Mouse (Mus musculus): ENCODE data around the gene Glb1. TPM values are rescaled to one million over a fixed set of nuclear protein-coding genes. Genes with fewer than 3 reads are reported as not detected.
"Not testable (repeated sequence)": the region's sequence is repeated elsewhere in the genome, so short reads cannot be mapped to it uniquely, and the experiment has no call there.

The Glb1 gene
- polyA plus RNA-seq, 1 experiment from 2014 or later = 58.4 TPM

- 94% methylated on average over 24 of the region's 24 CpGs for WGBS
- no peak overlapping the region for H3K4me3 ChIP-seq (replicated peaks)
- H3K36me3 ChIP-seq = peaks cover 55% of the 10 kb centered on the region
- no peak overlapping the region for H3K4me2 ChIP-seq
- no peak overlapping the region for H3K9ac ChIP-seq
- peaks cover 26% of the 10 kb centered on the region for H3K4me1 ChIP-seq
- ATAC-seq (replicated peaks; ENCODE audit: low FRiP score) = no peak
- H3K27ac ChIP-seq = no peak overlapping the region
- no peaks in the 10 kb centered on the region; the same call in 1 of the 2 replicates for H3K9me3 ChIP-seq (replicated peaks)
- H3K27me3 ChIP-seq = no peaks in the 10 kb centered on the region
Measured at GRCm38 (mm10) chr9:114384691-114385090, 16.2 kb upstream of the Glb1 start.

DNA sequence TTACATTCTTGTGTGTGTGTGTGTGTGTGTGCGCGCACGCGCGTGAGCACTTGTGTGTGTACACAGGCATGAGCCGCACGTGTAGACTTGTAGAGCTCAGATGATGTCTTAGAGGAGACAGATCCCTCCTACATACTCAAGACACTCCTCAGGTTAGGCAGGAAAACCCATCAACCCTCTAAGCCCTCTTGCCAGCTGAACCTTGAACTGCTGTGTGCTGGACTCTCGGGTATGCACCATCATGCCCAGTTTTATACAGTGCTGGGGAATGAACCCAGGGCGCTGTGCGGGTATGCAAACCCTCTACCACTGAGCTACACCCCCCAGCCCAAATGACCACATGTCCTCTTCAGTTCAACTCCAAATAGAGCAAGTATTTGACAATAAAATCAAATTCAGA lies 15.7 kb upstream of the Glb1 start:
- H3K36me3 ChIP-seq = peaks cover 51% of the 10 kb centered on the region
- 95% methylated on average over 10 of the region's 10 CpGs for whole genome bisulfite sequencing
- no peak for ATAC-seq (replicated peaks; ENCODE audit: low FRiP score)

DNA sequence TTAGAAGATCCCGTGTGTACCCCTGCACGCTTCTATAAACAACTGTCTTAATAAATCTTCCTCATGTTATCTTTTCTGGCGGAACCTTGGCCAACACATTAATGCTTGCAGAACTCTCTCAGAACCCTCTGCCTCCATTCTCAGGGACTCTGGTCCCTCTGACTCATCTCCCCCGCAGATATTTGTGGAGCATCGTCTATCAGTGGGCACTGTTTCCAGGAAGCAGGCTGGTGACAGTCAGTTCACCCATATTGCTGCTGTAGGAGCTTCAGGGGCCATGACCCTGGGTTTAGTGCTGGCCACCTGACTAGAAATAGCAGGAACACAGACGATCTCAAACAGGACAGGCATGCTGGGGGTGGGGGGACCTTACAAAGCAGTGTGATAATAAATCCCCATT lies 13.8 kb upstream of the Glb1 start:
- Histone ChIP-seq H3K9me3 (replicated peaks) (no peaks in the 10 kb centered on the region; the same call in 1 of the 2 replicates), H3K4me3 (replicated peaks) (no peak overlapping the region), H3K4me1 (peaks cover 35% of the 10 kb centered on the region), H3K27me3 (no peaks in the 10 kb centered on the region), H3K9ac (no peak overlapping the region), H3K36me3 (peaks cover 35% of the 10 kb centered on the region), H3K4me2 (no peak overlapping the region), H3K27ac (no peak overlapping the region)
- 32% methylated on average over 6 of the region's 6 CpGs for WGBS
- ATAC-seq (replicated peaks; ENCODE audit: low FRiP score) = no peak

More for the DNA sequence above, 15.7 kb upstream of the Glb1 start:
- no peaks in the 10 kb centered on the region; the same call in 1 of the 2 replicates for H3K9me3 ChIP-seq (replicated peaks)
- no peak overlapping the region for H3K4me3 ChIP-seq (replicated peaks)
- no peak overlapping the region for H3K9ac ChIP-seq
- H3K4me2 ChIP-seq = no peak overlapping the region
- peaks cover 28% of the 10 kb centered on the region for H3K4me1 ChIP-seq
- H3K27ac ChIP-seq = no peak overlapping the region
- H3K27me3 ChIP-seq = no peaks in the 10 kb centered on the region

GRCm38 (mm10) chr9:114388288-114388687 lies 12.6 kb upstream of the Glb1 start:
- peaks cover 35% of the 10 kb centered on the region for H3K4me1 ChIP-seq
- 80% methylated on average over 8 of the region's 8 CpGs for WGBS
- no peak for ATAC-seq (replicated peaks; ENCODE audit: low FRiP score)
- peaks cover 23% of the 10 kb centered on the region for H3K36me3 ChIP-seq
- no peaks in the 10 kb centered on the region; the same call in 1 of the 2 replicates for H3K9me3 ChIP-seq (replicated peaks)
- H3K27me3 ChIP-seq = no peaks in the 10 kb centered on the region
- H3K9ac ChIP-seq = no peak overlapping the region
- H3K4me3 ChIP-seq (replicated peaks) = no peak overlapping the region
- peak overlapping the region; percentile 93; the same call in 1 of the 2 replicates for H3K27ac ChIP-seq
- peak overlapping the region; percentile 90; the same call in 1 of the 2 replicates for H3K4me2 ChIP-seq

DNA sequence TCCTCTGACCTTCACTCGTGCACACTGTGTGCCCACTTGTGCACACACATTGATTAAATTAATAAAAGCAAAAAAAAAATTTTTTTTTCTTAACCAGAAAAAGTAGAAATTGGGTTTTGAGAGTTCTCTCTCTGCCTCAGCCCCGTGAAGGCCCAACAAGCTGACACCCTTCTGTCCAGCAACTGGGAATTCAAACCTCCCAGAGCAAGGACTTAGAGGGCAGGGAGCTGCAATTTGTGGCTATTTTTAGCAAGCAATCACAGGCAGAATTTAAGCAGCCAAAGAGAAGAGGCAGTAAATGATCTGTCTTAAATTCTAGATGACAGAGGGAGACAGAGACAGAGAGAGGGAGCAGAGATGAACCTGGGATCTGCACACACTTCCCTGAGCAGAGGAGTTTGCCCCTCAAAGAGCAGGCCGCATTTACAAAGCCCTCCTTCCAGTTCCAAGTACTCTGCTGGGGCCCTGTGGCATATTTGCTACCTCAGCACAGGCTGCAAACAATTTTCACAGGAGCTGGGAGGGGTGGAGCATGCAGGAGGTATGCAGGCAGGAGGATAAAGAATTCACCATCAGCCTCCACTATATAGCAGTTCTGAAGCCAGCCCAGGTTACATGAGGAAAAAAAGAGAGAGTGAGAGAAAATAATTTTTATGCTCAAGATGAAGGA lies 12.0 kb upstream of the Glb1 start:
- H3K4me2 ChIP-seq = peak overlapping the region; percentile 90
- H3K9me3 ChIP-seq (replicated peaks) = no peaks in the 10 kb centered on the region; the same call in 1 of the 2 replicates
- peak overlapping the region; percentile 93 for H3K27ac ChIP-seq
- H3K27me3 ChIP-seq = no peaks in the 10 kb centered on the region
- H3K36me3 ChIP-seq = peaks cover 18% of the 10 kb centered on the region
- H3K4me3 ChIP-seq (replicated peaks) = peak overlapping the region; percentile 69; the same call in 1 of the 2 replicates
- peaks cover 35% of the 10 kb centered on the region for H3K4me1 ChIP-seq
- WGBS = 62% methylated on average over 3 of the region's 3 CpGs
- no peak for ATAC-seq (replicated peaks; ENCODE audit: low FRiP score)
- H3K9ac ChIP-seq = no peak overlapping the region

DNA sequence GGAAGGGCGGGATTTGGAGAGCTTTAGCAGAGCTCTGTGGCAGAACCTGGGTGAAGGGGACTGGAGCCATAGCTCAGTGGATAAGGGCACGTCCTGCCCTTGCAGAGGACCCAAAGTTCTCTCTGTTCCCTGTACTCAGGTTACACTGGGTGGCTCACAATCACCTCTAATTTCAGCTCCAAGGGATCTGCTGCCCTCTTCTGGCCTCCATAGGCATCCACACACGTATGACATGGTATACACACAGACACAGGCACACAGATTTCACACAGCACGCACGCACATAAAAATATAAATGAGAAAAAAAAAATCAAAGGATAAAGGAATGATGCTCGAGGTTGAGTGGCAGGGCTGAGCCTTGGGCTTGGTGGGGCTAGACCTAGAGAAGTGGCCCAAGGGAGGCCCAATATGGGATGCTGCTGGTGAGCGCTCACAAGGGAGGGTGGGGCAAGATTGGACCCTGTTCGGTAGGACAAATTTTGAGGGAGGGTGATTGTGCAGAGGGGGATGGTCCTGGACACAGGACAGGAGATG lies 11.4 kb upstream of the Glb1 start:
- Histone ChIP-seq H3K9ac (no peak overlapping the region), H3K4me1 (peaks cover 35% of the 10 kb centered on the region), H3K4me2 (peak overlapping the region; percentile 90), H3K4me3 (replicated peaks) (peak overlapping the region; percentile 69), H3K27ac (peak overlapping the region; percentile 93), H3K36me3 (peaks cover 13% of the 10 kb centered on the region), H3K27me3 (no peaks in the 10 kb centered on the region), H3K9me3 (replicated peaks) (no peaks in the 10 kb centered on the region; the same call in 1 of the 2 replicates)
- WGBS = 72% methylated on average over 8 of the region's 8 CpGs
- ATAC-seq (replicated peaks; ENCODE audit: low FRiP score) = peak; percentile 15; the same call in 1 of the 2 replicates

GRCm38 (mm10) chr9:114389905-114390748 lies 10.7 kb upstream of the Glb1 start, which contains the start of gene Crtap:
Gene Crtap, minus strand, starts transcription at chr9:114390675.
- H3K36me3 ChIP-seq = peaks cover 6% of the 10 kb centered on the region; the same call in 1 of the 2 replicates
- under 1% methylated on average over 96 of the region's 96 CpGs for WGBS
- peak within 1 kb of the TSS; percentile 93 for H3K27ac ChIP-seq
- no peaks in the 10 kb centered on the region; the same call in 1 of the 2 replicates for H3K9me3 ChIP-seq (replicated peaks)
- H3K27me3 ChIP-seq = no peaks in the 10 kb centered on the region
- peak within 1 kb of the TSS; percentile 90 for H3K4me2 ChIP-seq
- H3K4me1 ChIP-seq = peaks cover 35% of the 10 kb centered on the region
- H3K4me3 ChIP-seq (replicated peaks) = peak within 1 kb of the TSS; percentile 69
- ATAC-seq (replicated peaks; ENCODE audit: low FRiP score) = peak; percentile 87
- H3K9ac ChIP-seq = peak within 1 kb of the TSS; percentile 69

DNA sequence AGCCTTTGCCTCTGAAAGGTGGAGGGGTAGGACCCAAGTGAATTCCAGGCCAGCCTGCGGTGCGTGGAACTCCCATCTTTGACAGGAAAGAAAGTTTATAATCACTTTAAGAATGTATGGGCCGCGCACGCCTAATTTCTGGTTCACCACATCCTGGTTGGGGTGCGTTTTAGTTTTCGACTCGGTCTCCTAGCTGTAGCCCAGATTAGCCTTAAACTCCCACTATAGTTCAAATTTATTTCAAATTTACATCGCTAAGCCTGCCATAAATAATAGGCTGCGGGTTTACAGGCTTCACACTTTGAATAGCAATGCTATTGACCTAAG lies 10.2 kb upstream of the Glb1 start:
- H3K4me2 ChIP-seq = peak overlapping the region; percentile 90
- whole genome bisulfite sequencing = 3% methylated on average over 10 of the region's 10 CpGs
- H3K4me3 ChIP-seq (replicated peaks) = peak overlapping the region; percentile 69
- peaks cover 35% of the 10 kb centered on the region for H3K4me1 ChIP-seq
- peak overlapping the region; percentile 69 for H3K9ac ChIP-seq
- H3K9me3 ChIP-seq (replicated peaks) = no peaks in the 10 kb centered on the region; the same call in 1 of the 2 replicates
- ATAC-seq (replicated peaks; ENCODE audit: low FRiP score) = no peak
- peak overlapping the region; percentile 93 for H3K27ac ChIP-seq
- no peaks in the 10 kb centered on the region for H3K27me3 ChIP-seq
- H3K36me3 ChIP-seq = 0 out of 2 replicates have a peak, but pooled peaks cover under 1% of the 10 kb centered on the region

DNA sequence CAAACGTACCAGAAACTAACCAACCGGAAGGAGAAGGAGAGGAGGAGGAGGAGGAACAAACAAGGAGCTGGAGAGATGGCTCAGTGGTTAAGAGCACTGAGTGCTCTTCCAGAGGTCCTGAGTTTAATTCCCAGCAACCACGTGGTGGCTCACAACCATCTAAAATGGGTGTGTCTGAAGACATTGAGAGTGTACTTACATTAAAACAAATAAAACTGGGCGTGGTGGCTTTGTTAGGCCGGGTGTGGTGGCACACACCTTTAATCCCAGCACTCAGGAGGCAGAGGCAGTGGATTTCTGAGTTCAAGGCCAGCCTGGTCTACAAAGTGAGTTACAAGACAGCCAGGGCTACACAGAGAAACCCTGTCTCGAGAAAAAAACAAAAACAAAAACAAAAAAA lies 6.7 kb upstream of the Glb1 start:
- not testable (repeated sequence) for H3K4me3 ChIP-seq (replicated peaks); H3K36me3 ChIP-seq; H3K4me2 ChIP-seq; H3K27me3 ChIP-seq; H3K9ac ChIP-seq; H3K9me3 ChIP-seq (replicated peaks); ATAC-seq (replicated peaks; ENCODE audit: low FRiP score); H3K27ac ChIP-seq
- 66% methylated on average over 6 of the region's 6 CpGs for WGBS
- H3K4me1 ChIP-seq = peaks cover 14% of the 10 kb centered on the region

DNA sequence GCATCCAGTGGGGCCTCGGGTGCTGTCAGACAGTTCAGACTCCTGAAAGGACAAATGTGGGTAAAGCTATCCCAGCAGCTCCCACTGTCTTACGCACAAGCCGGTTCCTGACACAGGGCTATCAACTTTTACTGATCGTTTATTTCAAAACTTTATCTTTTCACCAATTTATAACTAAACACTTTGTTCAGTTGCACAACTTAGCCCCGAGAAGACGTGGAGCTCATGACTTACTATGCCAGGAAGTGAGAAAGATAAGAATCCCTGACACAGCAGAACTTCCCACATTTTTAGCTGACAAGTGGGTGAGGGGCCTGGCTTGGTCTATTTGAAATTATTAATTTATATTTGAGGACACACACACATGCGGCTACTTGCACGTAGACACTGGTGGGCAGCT lies 6.2 kb upstream of the Glb1 start:
- no peak for ATAC-seq (replicated peaks; ENCODE audit: low FRiP score)
- Histone ChIP-seq H3K4me2 (no peak overlapping the region), H3K36me3 (no peaks in the 10 kb centered on the region), H3K27me3 (no peaks in the 10 kb centered on the region), H3K9ac (no peak overlapping the region), H3K27ac (no peak overlapping the region), H3K4me3 (replicated peaks) (no peak overlapping the region), H3K9me3 (replicated peaks) (no peaks in the 10 kb centered on the region; the same call in 1 of the 2 replicates), H3K4me1 (peaks cover 8% of the 10 kb centered on the region)
- 74% methylated on average over 8 of the region's 8 CpGs for WGBS

DNA sequence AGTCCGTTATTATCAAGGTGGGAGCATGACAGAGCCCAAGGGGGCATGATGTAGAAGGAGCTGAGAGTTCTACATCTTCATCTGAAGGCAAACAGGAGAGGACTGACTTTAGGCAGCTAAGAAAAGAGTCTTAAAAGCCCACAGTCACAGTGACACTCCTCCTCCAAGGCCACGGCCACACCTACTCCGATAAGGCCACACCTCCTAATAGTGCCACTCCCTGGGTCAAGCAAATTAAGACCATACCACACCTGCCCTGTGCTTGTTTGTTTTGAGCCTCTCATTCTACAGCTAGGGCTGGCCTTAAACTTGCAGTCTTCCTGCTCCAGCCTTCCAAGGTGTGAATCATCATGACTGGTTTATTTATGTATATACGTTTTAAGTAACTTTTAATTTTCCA lies 5.6 kb upstream of the Glb1 start:
- H3K4me1 ChIP-seq = peaks cover 6% of the 10 kb centered on the region
- H3K36me3 ChIP-seq = no peaks in the 10 kb centered on the region
- H3K4me2 ChIP-seq = no peak overlapping the region
- no peak overlapping the region for H3K9ac ChIP-seq
- no peak overlapping the region for H3K4me3 ChIP-seq (replicated peaks)
- no peaks in the 10 kb centered on the region for H3K27me3 ChIP-seq
- no peak overlapping the region for H3K27ac ChIP-seq
- WGBS = 85% methylated on average over 4 of the region's 4 CpGs
- ATAC-seq (replicated peaks; ENCODE audit: low FRiP score) = no peak
- no peaks in the 10 kb centered on the region for H3K9me3 ChIP-seq (replicated peaks)

GRCm38 (mm10) chr9:114399680-114400079 lies 1.2 kb upstream of the Glb1 start:
- no peaks in the 10 kb centered on the region for H3K27me3 ChIP-seq
- WGBS = 90% methylated on average over 12 of the region's 12 CpGs
- no peak overlapping the region for H3K4me3 ChIP-seq (replicated peaks)
- no peaks in the 10 kb centered on the region for H3K9me3 ChIP-seq (replicated peaks)
- H3K9ac ChIP-seq = no peak overlapping the region
- no peak overlapping the region for H3K27ac ChIP-seq
- H3K4me2 ChIP-seq = no peak overlapping the region
- ATAC-seq (replicated peaks; ENCODE audit: low FRiP score) = no peak
- peaks cover 12% of the 10 kb centered on the region for H3K4me1 ChIP-seq
- peaks cover 13% of the 10 kb centered on the region for H3K36me3 ChIP-seq
